Mouse (Mus musculus) forebrain, embryonic 13.5 days (tissue): ENCODE data around the gene Mfsd12. TPM values are rescaled to one million over a fixed set of nuclear protein-coding genes. Genes with fewer than 3 reads are reported as not detected.

Experiments used
- ATAC-seq: fragments of 200-750 bp; cut with Nextera tagmentation; 2 replicates; pipeline ENCODE4 v1.8.0; 2017
- H3K27ac ChIP-seq: fragments of 300-500 bp; sonication (generic); 2 replicates; pipeline ENCODE4 v1.5.1; 2015; ENCODE audit warnings: inconsistent platforms, mild to moderate bottlenecking, moderate library complexity
- H3K27me3 ChIP-seq: fragments of 300-500 bp; sonication (generic); 2 replicates; pipeline ENCODE4 v1.6.1; 2015; ENCODE audit warnings: mild to moderate bottlenecking, inconsistent platforms
- H3K36me3 ChIP-seq: fragments of 300-500 bp; sonication (generic); 2 replicates; pipeline ENCODE4 v1.6.1; 2015; ENCODE audit warnings: mild to moderate bottlenecking, inconsistent platforms; ENCODE audit not compliant: poor library complexity, severe bottlenecking
- H3K4me1 ChIP-seq: fragments of 300-500 bp; sonication (generic); 2 replicates; pipeline ENCODE4 v1.6.1; 2015; ENCODE audit warnings: inconsistent platforms
- H3K4me2 ChIP-seq: fragments of 300-500 bp; sonication (generic); 2 replicates; pipeline ENCODE4 v1.6.1; 2015; ENCODE audit warnings: inconsistent platforms, mild to moderate bottlenecking, moderate library complexity
- H3K4me3 ChIP-seq: fragments of 300-500 bp; sonication (generic); 2 replicates; pipeline ENCODE4 v1.5.1; 2015; ENCODE audit warnings: mild to moderate bottlenecking, inconsistent platforms
- H3K9ac ChIP-seq: fragments of 300-500 bp; sonication (generic); 2 replicates; pipeline ENCODE4 v1.6.1; 2015; ENCODE audit warnings: mild to moderate bottlenecking, inconsistent platforms
- H3K9me3 ChIP-seq: fragments of 300-500 bp; sonication (generic); replicated peaks from 2 replicates; pipeline ENCODE4 v1.6.1; 2016; ENCODE audit warnings: inconsistent platforms
- WGBS: fragments of 180-500 bp; shearing (Covaris S2); methylation state at CpG from one replicate; pipeline ENCODE4 v1.1.7; 2015; 5-methylcytosine and 5-hydroxymethylcytosine counted together
- polyA plus RNA-seq: library from polyadenylated mRNA; unstranded; fragments of >200 nt; fragmentation: Nextera tagmentation; extraction: Ambion mirVana; gene quantifications from 2 replicates; pipeline ENCODE4 v1.2.1, GENCODE M21; 2015

The Mfsd12 gene
- polyA plus RNA-seq, 1 experiment from 2014 or later, result 6.3 TPM

- no peaks in the 10 kb centered on the region for H3K27me3 ChIP-seq
- peak within 1 kb of the TSS; percentile 92 for H3K4me2 ChIP-seq
- peak within 1 kb of the TSS; percentile 73 for H3K27ac ChIP-seq
- peak within 1 kb of the TSS; percentile 83 for H3K4me3 ChIP-seq
- under 1% methylated on average over 36 of the region's 59 CpGs for WGBS
- H3K9me3 ChIP-seq, result no peaks in the 10 kb centered on the region
- ATAC-seq, result peak; percentile 70
- H3K9ac ChIP-seq, result peak within 1 kb of the TSS; percentile 94
- peaks cover 31% of the 10 kb centered on the region for H3K36me3 ChIP-seq
- H3K4me1 ChIP-seq, result peaks cover 32% of the 10 kb centered on the region
Observed at GRCm38 (mm10) chr10:81377793-81378552, 20.7 kb downstream of the Mfsd12 start, which contains the start of gene Fzr1. TSS of gene Fzr1 (minus strand) at chr10:81378516.

- Histone ChIP-seq H3K9me3 (no peaks in the 10 kb centered on the region), H3K4me1 (peaks cover 32% of the 10 kb centered on the region), H3K36me3 (peaks cover 24% of the 10 kb centered on the region), H3K4me3 (peak overlapping the region; percentile 83), H3K4me2 (peak overlapping the region; percentile 92), H3K27ac (peak overlapping the region; percentile 69), H3K27me3 (no peaks in the 10 kb centered on the region), H3K9ac (peak overlapping the region; percentile 66)
- peak; percentile 97 for ATAC-seq
- WGBS, result under 1% methylated on average over 46 of the region's 46 CpGs
Observed at GRCm38 (mm10) chr10:81378553-81379182, 21.4 kb downstream of the Mfsd12 start.

GRCm38 (mm10) chr10:81379183-81379553, 21.9 kb downstream of the Mfsd12 start:
- Histone ChIP-seq H3K4me2 (peak overlapping the region; percentile 65), H3K27me3 (no peaks in the 10 kb centered on the region), H3K4me3 (peak overlapping the region; percentile 83), H3K9me3 (no peaks in the 10 kb centered on the region), H3K9ac (peak overlapping the region; percentile 66), H3K36me3 (peaks cover 19% of the 10 kb centered on the region), H3K27ac (peak overlapping the region; percentile 69), H3K4me1 (peaks cover 32% of the 10 kb centered on the region)
- ATAC-seq, result peak; percentile 0; the same call in 1 of the 2 replicates
- 53% methylated on average over 3 of the region's 3 CpGs for WGBS

- Histone ChIP-seq H3K4me1 (peaks cover 35% of the 10 kb centered on the region), H3K36me3 (peaks cover 13% of the 10 kb centered on the region), H3K4me2 (no peak overlapping the region), H3K4me3 (no peak overlapping the region), H3K27me3 (no peaks in the 10 kb centered on the region), H3K9me3 (no peaks in the 10 kb centered on the region), H3K9ac (no peak overlapping the region), H3K27ac (no peak overlapping the region)
- WGBS, result 89% methylated on average over 6 of the region's 6 CpGs
- no peak for ATAC-seq
Observed at GRCm38 (mm10) chr10:81379809-81380378, 22.6 kb downstream of the Mfsd12 start.

GRCm38 (mm10) chr10:81382039-81382438, 24.7 kb downstream of the Mfsd12 start:
- Histone ChIP-seq H3K4me3 (no peak overlapping the region), H3K9ac (peak overlapping the region; percentile 31; the same call in 1 of the 2 replicates), H3K27ac (no peak overlapping the region), H3K27me3 (no peaks in the 10 kb centered on the region), H3K4me2 (no peak overlapping the region), H3K4me1 (peaks cover 28% of the 10 kb centered on the region), H3K9me3 (no peaks in the 10 kb centered on the region), H3K36me3 (peaks cover 14% of the 10 kb centered on the region)
- WGBS, result 80% methylated on average over 5 of the region's 5 CpGs
- no peak for ATAC-seq

GRCm38 (mm10) chr10:81383802-81384604, 26.7 kb downstream of the Mfsd12 start, which contains the start of the genes Dohh and Gm48551:
TSS of gene Dohh (plus strand) at chr10:81384428.
TSS of gene Gm48551 (plus strand) at chr10:81384466.
- H3K9ac ChIP-seq, result peak within 1 kb of the TSS; percentile 87
- H3K36me3 ChIP-seq, result peaks cover 32% of the 10 kb centered on the region
- H3K27me3 ChIP-seq, result no peaks in the 10 kb centered on the region
- peaks cover 19% of the 10 kb centered on the region for H3K4me1 ChIP-seq
- WGBS, result 10% methylated on average over 54 of the region's 54 CpGs
- H3K4me2 ChIP-seq, result peak within 1 kb of the TSS; percentile 94
- peak within 1 kb of the TSS; percentile 97 for H3K4me3 ChIP-seq
- peak within 1 kb of the TSS; percentile 84 for H3K27ac ChIP-seq
- H3K9me3 ChIP-seq, result no peaks in the 10 kb centered on the region
- peak; percentile 96 for ATAC-seq

- WGBS, result under 1% methylated on average over 19 of the region's 19 CpGs
- no peaks in the 10 kb centered on the region for H3K9me3 ChIP-seq
- peak overlapping the region; percentile 84 for H3K27ac ChIP-seq
- peak overlapping the region; percentile 97 for H3K4me3 ChIP-seq
- H3K27me3 ChIP-seq, result no peaks in the 10 kb centered on the region
- peak overlapping the region; percentile 87 for H3K9ac ChIP-seq
- peaks cover 18% of the 10 kb centered on the region for H3K4me1 ChIP-seq
- ATAC-seq, result peak; percentile 28; the same call in 1 of the 2 replicates
- H3K36me3 ChIP-seq, result peaks cover 32% of the 10 kb centered on the region
- peak overlapping the region; percentile 94 for H3K4me2 ChIP-seq
Observed at GRCm38 (mm10) chr10:81384605-81384982, 27.3 kb downstream of the Mfsd12 start.

GRCm38 (mm10) chr10:81385603-81386306, 28.5 kb downstream of the Mfsd12 start:
- 88% methylated on average over 22 of the region's 22 CpGs for WGBS
- H3K4me3 ChIP-seq, result peak overlapping the region; percentile 97
- no peaks in the 10 kb centered on the region for H3K9me3 ChIP-seq
- H3K27ac ChIP-seq, result no peak overlapping the region
- no peak for ATAC-seq
- H3K4me1 ChIP-seq, result peaks cover 21% of the 10 kb centered on the region
- H3K4me2 ChIP-seq, result peak overlapping the region; percentile 94
- no peaks in the 10 kb centered on the region for H3K27me3 ChIP-seq
- peaks cover 37% of the 10 kb centered on the region for H3K36me3 ChIP-seq
- peak overlapping the region; percentile 87; the same call in 1 of the 2 replicates for H3K9ac ChIP-seq

GRCm38 (mm10) chr10:81387716-81388115, 30.4 kb downstream of the Mfsd12 start:
- H3K9ac ChIP-seq, result no peak overlapping the region
- peaks cover 21% of the 10 kb centered on the region for H3K4me1 ChIP-seq
- peaks cover 48% of the 10 kb centered on the region for H3K36me3 ChIP-seq
- no peak overlapping the region for H3K4me3 ChIP-seq
- no peak for ATAC-seq
- H3K27ac ChIP-seq, result no peak overlapping the region
- 97% methylated on average over 20 of the region's 20 CpGs for WGBS
- H3K27me3 ChIP-seq, result no peaks in the 10 kb centered on the region
- no peak overlapping the region for H3K4me2 ChIP-seq
- no peaks in the 10 kb centered on the region for H3K9me3 ChIP-seq

- 88% methylated on average over 5 of the region's 5 CpGs for WGBS
- Histone ChIP-seq H3K27ac (no peak within 1 kb of the TSS), H3K9me3 (no peaks in the 10 kb centered on the region), H3K4me2 (no peak within 1 kb of the TSS), H3K4me1 (peaks cover 28% of the 10 kb centered on the region), H3K27me3 (no peaks in the 10 kb centered on the region), H3K4me3 (no peak within 1 kb of the TSS), H3K9ac (0 out of 2 replicates have a peak within 1 kb of the TSS, but pooled peaks have one; percentile 9), H3K36me3 (peaks cover 48% of the 10 kb centered on the region)
- ATAC-seq, result no peak
Observed at GRCm38 (mm10) chr10:81388505-81389055, 31.3 kb downstream of the Mfsd12 start, which contains the start of gene Gm48552. TSS of gene Gm48552 (plus strand) at chr10:81389005.

GRCm38 (mm10) chr10:81389373-81389772, 32.1 kb downstream of the Mfsd12 start:
- peaks cover 32% of the 10 kb centered on the region for H3K4me1 ChIP-seq
- no peaks in the 10 kb centered on the region for H3K9me3 ChIP-seq
- H3K4me3 ChIP-seq, result no peak overlapping the region
- H3K27ac ChIP-seq, result no peak overlapping the region
- 46% methylated on average over 3 of the region's 3 CpGs for WGBS
- ATAC-seq, result no peak
- H3K27me3 ChIP-seq, result no peaks in the 10 kb centered on the region
- no peak overlapping the region for H3K4me2 ChIP-seq
- peaks cover 48% of the 10 kb centered on the region for H3K36me3 ChIP-seq
- 0 out of 2 replicates have a peak overlapping the region, but pooled peaks have one; percentile 9 for H3K9ac ChIP-seq
